26 mouse cellular contexts compared by ENCODE assay signal in genomic region chr11:34220596-34220995, GRCm38 (mm10). TPM values are rescaled to one million over a fixed set of nuclear protein-coding genes. Genes with fewer than 3 reads are reported as not detected.
"Had no signal": no experiment of that assay in that cellular context is flagged by ENCODE, and none has a peak within 500 bp of the region (broad histone marks: within the 10 kb centered on the region; RNA-seq: fewer than 3 reads in every experiment).

No protein-coding gene starts in this region.

RNA-seq across cellular contexts. Expression of gene Foxi1, which starts 12.7 kb away (rescaled TPM):
- total RNA-seq: common myeloid progenitor, adult 5-6 weeks; forebrain, postnatal 0 days; gastrocnemius, adult 18-20 months; gastrocnemius, adult 2 months; gastrocnemius, adult 8-10 months; gastrocnemius, postnatal 10 days; gastrocnemius, postnatal 14 days; gastrocnemius, postnatal 25 days; gastrocnemius, postnatal 36 days; gastrocnemius, postnatal 4 days; heart, adult 18-20 months; heart, adult 2 months; heart, adult 8-10 months had no signal
- polyA plus RNA-seq: embryonic facial prominence, embryonic 10.5 days; embryonic facial prominence, embryonic 11.5 days; embryonic facial prominence, embryonic 13.5 days; forebrain, embryonic 10.5 days; forebrain, embryonic 11.5 days; forebrain, embryonic 12.5 days; forebrain, embryonic 13.5 days; forebrain, embryonic 14.5 days; forebrain, embryonic 15.5 days; forebrain, embryonic 16.5 days; forebrain, postnatal 0 days; heart, adult 2 months; heart, embryonic 10.5 days; heart, embryonic 11.5 days; heart, embryonic 12.5 days had no signal
